Mouse (Mus musculus) CD4-positive, CD25-positive, alpha-beta regulatory T cell, adult 4 months (primary cell): ENCODE data around the gene Ly6g6c. TPM values are rescaled to one million over a fixed set of nuclear protein-coding genes. Genes with fewer than 3 reads are reported as not detected.

ENCODE experiments used
- polyA plus RNA-seq, 2 experiments: library from polyadenylated mRNA; unstranded; fragments of 100-300 nt; shearing (Covaris generic); gene quantifications; one replicate each; pipeline ENCODE4 v1.2.1; 2017

The Ly6g6c gene
- polyA plus RNA-seq, 2 experiments from 2014 or later, result not detected

Other genes with a start within 250 kb of the Ly6g6c start
- gene Stk19, start 228.4 kb upstream of the Ly6g6c start, polyA plus RNA-seq, result 10 to 100 TPM; 24.4 to 46.0 TPM
- gene Dxo, start 228.4 kb upstream of the Ly6g6c start, polyA plus RNA-seq, result 10 to 100 TPM; 28.8 to 33.4 TPM
- 10 to 100 TPM; 26.8 to 44.1 TPM for gene Skiv2l, start 215.2 kb upstream of the Ly6g6c start, polyA plus RNA-seq
- gene Nelfe, start 215.0 kb upstream of the Ly6g6c start, polyA plus RNA-seq, result 10 to 100 TPM; 33.2 to 44.8 TPM
- gene Cfb, start 202.9 kb upstream of the Ly6g6c start, polyA plus RNA-seq, result under 1 TPM; 0.27 to 0.61 TPM
- not detected for gene Zbtb12, start 185.9 kb upstream of the Ly6g6c start, polyA plus RNA-seq
- not detected for gene Gm20547, start 183.3 kb upstream of the Ly6g6c start, polyA plus RNA-seq
- 1 to 10 TPM; 1.1 to 2.5 TPM for gene C2, start 167.1 kb upstream of the Ly6g6c start, polyA plus RNA-seq
- gene Ehmt2, start 166.9 kb upstream of the Ly6g6c start, polyA plus RNA-seq, result 10 to 100 TPM; 21.8 to 30.5 TPM
- not detected for gene Slc44a4, start 150.9 kb upstream of the Ly6g6c start, polyA plus RNA-seq
- 10 to 100 TPM; 32.5 to 40.6 TPM for gene Neu1, start 134.1 kb upstream of the Ly6g6c start, polyA plus RNA-seq
- 1 to 10 TPM in 1 of 2 experiments, under 1 TPM in 1; 0.84 to 3.7 TPM for gene Hspa1b, start 106.2 kb upstream of the Ly6g6c start, polyA plus RNA-seq
- gene Gm20481, start 95.5 kb upstream of the Ly6g6c start, polyA plus RNA-seq, result 1 to 10 TPM in 1 of 2 experiments, not detected in 1; 3.1 TPM
- gene Hspa1a, start 93.2 kb upstream of the Ly6g6c start, polyA plus RNA-seq, result 1 to 10 TPM in 1 of 2 experiments, not detected in 1; 1.1 TPM
- gene Hspa1l, start 92.7 kb upstream of the Ly6g6c start, polyA plus RNA-seq, result 1 to 10 TPM in 1 of 2 experiments, under 1 TPM in 1; 0.17 to 1.3 TPM
- gene Lsm2, start 83.5 kb upstream of the Ly6g6c start, polyA plus RNA-seq, result 10 to 100 TPM; 51.4 to 54.8 TPM
- 10 to 100 TPM; 28.4 to 31.6 TPM for gene Vars, start 64.4 kb upstream of the Ly6g6c start, polyA plus RNA-seq
- under 1 TPM; 0.12 to 0.14 TPM for gene Vwa7, start 48.8 kb upstream of the Ly6g6c start, polyA plus RNA-seq
- gene Sapcd1, start 37.4 kb upstream of the Ly6g6c start, polyA plus RNA-seq, result 1 to 10 TPM; 2.7 to 2.8 TPM
- 1 to 10 TPM; 1.8 to 2.5 TPM for gene Msh5, start 18.6 kb upstream of the Ly6g6c start, polyA plus RNA-seq
- gene Clic1, start 15.4 kb upstream of the Ly6g6c start, polyA plus RNA-seq, result 100 to 1,000 TPM; 490 to 619 TPM
- gene Ddah2, start 6.4 kb upstream of the Ly6g6c start, polyA plus RNA-seq, result 1 to 10 TPM; 1.1 to 6.3 TPM
- not detected for gene Mpig6b, start 796 bp downstream of the Ly6g6c start, polyA plus RNA-seq
- gene Ly6g6e, start 11.5 kb downstream of the Ly6g6c start, polyA plus RNA-seq, result not detected
- gene Ly6g6d, start 12.7 kb downstream of the Ly6g6c start, polyA plus RNA-seq, result not detected
- not detected for gene Ly6g6f, start 20.2 kb downstream of the Ly6g6c start, polyA plus RNA-seq
- 10 to 100 TPM; 23.5 to 27.2 TPM for gene Abhd16a, start 23.9 kb downstream of the Ly6g6c start, polyA plus RNA-seq
- gene Ly6g5c, start 42.9 kb downstream of the Ly6g6c start, polyA plus RNA-seq, result not detected
- 1 to 10 TPM; 2.5 to 2.8 TPM for gene Ly6g5b, start 50.0 kb downstream of the Ly6g6c start, polyA plus RNA-seq
- 10 to 100 TPM; 80.4 to 86.0 TPM for gene Gpank1, start 56.1 kb downstream of the Ly6g6c start, polyA plus RNA-seq
- 100 to 1,000 TPM; 243 to 284 TPM for gene Csnk2b, start 56.7 kb downstream of the Ly6g6c start, polyA plus RNA-seq
- 10 to 100 TPM; 24.2 to 33.4 TPM for gene D17H6S53E, start 61.0 kb downstream of the Ly6g6c start, polyA plus RNA-seq
- under 1 TPM in 1 of 2 experiments, not detected in 1; 0.32 TPM for gene Apom, start 66.7 kb downstream of the Ly6g6c start, polyA plus RNA-seq
- 10 to 100 TPM; 16.9 to 31.5 TPM for gene Bag6, start 69.8 kb downstream of the Ly6g6c start, polyA plus RNA-seq
- gene Prrc2a, start 99.5 kb downstream of the Ly6g6c start, polyA plus RNA-seq, result 10 to 100 TPM; 43.0 to 75.1 TPM
- gene Aif1, start 110.7 kb downstream of the Ly6g6c start, polyA plus RNA-seq, result 1 to 10 TPM; 1.8 to 3.7 TPM
- gene Lst1, start 123.1 kb downstream of the Ly6g6c start, polyA plus RNA-seq, result 10 to 100 TPM in 1 of 2 experiments, 1 to 10 TPM in 1; 7.3 to 10.0 TPM
- 100 to 1,000 TPM; 154 to 344 TPM for gene Ltb, start 129.1 kb downstream of the Ly6g6c start, polyA plus RNA-seq
- gene Tnf, start 136.6 kb downstream of the Ly6g6c start, polyA plus RNA-seq, result 10 to 100 TPM; 15.3 to 23.5 TPM
- 10 to 100 TPM; 82.7 to 99.0 TPM for gene Lta, start 140.0 kb downstream of the Ly6g6c start, polyA plus RNA-seq
- 1 to 10 TPM in 1 of 2 experiments, under 1 TPM in 1; 0.79 to 1.4 TPM for gene Gm16181, start 155.4 kb downstream of the Ly6g6c start, polyA plus RNA-seq
- gene Atp6v1g2, start 168.3 kb downstream of the Ly6g6c start, polyA plus RNA-seq, result 1 to 10 TPM; 6.3 to 8.2 TPM
- 1 to 10 TPM; 2.0 to 2.2 TPM for gene Nfkbil1, start 170.4 kb downstream of the Ly6g6c start, polyA plus RNA-seq
- gene Ddx39b, start 176.4 kb downstream of the Ly6g6c start, polyA plus RNA-seq, result 100 to 1,000 TPM; 255 to 357 TPM
- gene H2-D1, start 197.3 kb downstream of the Ly6g6c start, polyA plus RNA-seq, result 1,000 to 10,000 TPM; 4,417 to 6,162 TPM